Mouse (Mus musculus) layer of hippocampus, adult 8-10 months (tissue): ENCODE measurements at regions not wholly inside any gene's neighbourhood (a gene's known extent, or its start where the extent isn't known, plus 50 kb on each side); places are given as distances from the start of the nearest gene placed in this dataset.
A peak's percentile ranks its signal among the peaks of the same experiment; 100 is the strongest.

Source experiments
- DNase-seq, 2 experiments: peaks; one replicate each; pipeline ENCODE4 v3.0.0; 2022; ENCODE audit warnings: low spot score in 2 of 2

- peak; percentile 33 to 47 for DNase-seq
Observed at GRCm38 (mm10) chr13:28651810-28652209, 301.7 kb downstream of the Sox4 start.

DNA sequence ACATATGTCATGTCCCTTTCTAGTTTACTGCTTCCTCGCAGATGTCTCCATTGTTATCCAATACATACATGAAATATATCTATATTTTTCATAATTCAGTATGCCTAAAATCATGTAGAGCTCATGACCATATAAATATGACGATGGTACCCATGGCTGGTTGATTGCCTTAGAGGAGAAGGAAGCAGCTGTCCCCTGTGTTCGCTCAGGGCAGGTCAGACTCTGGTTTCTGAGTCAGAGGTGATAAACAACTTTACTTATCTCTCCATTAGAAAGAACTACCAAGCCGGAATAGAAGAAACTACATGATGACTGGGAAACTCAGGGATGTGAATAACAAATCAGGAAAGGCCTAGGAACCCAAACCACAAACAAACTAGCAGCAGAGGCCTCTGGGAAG is 307.6 kb downstream of the Sox4 start:
- no peak for DNase-seq

DNA sequence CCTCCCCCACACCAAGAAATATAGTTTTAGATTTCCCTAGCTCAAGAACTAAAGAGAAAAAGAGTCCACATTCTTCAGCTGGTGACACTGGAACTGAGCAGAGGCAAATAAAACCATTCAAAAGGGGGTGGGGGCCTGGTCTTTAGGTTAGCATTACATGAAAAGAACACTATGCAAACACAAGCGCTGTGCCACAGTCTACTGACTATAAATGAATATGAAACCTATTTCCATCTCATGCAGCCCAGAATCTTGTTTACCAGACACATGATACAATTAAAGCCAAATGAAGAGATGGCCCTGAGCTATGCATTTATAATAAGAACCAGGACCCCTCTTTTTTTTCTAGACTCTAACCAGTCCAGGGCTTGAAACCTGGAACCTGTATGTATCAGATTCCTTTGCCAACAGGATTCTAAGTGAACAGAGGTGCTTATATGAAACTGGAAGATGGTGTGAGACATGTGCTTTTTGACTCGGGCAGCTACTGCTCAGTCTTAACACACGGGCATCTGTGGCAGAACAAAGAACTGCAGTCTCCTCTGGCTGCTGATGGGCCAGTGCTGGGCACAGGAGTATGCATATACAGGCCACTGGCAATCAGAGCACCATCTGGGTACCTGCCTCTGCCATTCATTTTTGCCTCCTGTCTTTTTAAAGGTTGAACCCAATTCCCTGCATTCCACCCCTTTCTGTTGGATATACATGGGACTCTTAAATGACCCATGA is 308.5 kb downstream of the Sox4 start:
- no peak for DNase-seq

- DNase-seq = no peak
Observed at GRCm38 (mm10) chr13:28640826-28641225, 312.7 kb downstream of the Sox4 start.

DNA sequence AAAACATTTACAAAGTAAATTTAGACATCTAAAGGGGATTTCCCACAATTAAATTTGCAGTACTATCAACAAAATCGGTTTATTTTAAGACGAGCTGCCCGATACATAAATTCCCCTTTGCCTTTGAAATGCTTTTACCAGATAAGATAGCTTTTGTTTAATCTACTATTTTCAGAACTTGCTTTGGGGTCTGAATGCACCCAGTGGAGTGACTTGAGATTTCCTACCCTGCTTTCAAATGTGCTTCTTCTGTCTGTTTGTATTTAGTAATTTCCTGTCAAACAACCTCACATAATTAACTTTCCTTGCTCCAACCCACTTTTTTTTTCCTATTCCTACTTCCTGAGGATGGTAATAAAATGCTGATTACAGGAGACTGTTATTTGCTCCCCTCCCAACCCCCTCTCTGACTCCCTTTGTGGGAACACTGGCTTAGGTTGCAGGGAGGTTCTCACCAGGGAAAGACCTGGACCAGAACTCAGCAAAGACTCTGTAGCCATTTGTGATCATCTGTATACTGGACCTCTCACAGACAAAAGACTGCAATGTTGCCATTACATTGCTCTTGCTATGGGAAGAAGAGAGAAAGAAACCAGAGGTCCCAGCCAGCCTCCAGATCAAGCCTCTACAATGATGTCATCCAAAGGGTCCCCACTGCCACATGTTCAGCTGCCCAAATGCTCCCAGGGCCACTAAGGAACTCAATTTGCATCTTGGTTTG is 318.1 kb downstream of the Sox4 start:
- no peak for DNase-seq

GRCm38 (mm10) chr13:28633541-28634041 is 319.9 kb downstream of the Sox4 start:
- no peak for DNase-seq

GRCm38 (mm10) chr13:28629431-28630331 is 323.8 kb downstream of the Sox4 start:
- DNase-seq = no peak

- no peak for DNase-seq
Observed at GRCm38 (mm10) chr13:28628751-28629150, 324.8 kb downstream of the Sox4 start.

DNA sequence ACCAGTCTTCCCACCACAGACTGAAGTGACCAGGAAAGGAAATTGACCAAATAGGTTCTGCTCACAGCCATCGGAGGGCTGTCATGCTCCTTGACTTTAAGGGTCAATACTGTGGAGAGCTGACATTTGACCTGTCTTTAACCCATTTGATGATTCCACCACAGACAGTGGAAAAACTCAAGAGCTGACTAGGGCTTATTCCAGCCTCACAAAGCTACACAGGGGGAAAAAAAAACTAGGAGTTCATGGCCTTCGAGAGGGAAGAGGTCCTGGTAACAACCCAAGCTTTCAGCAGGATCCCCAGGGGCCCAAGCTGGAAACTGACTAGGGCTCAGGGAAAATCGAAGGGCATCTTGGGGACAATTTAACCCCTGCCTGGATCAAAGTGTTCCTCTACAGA is 334.6 kb downstream of the Sox4 start:
- DNase-seq = no peak

- no peak for DNase-seq
Observed at GRCm38 (mm10) chr13:28617503-28617902, 336.0 kb downstream of the Sox4 start.

- DNase-seq = no peak
Observed at GRCm38 (mm10) chr13:28616645-28617381, 336.7 kb downstream of the Sox4 start.

DNA sequence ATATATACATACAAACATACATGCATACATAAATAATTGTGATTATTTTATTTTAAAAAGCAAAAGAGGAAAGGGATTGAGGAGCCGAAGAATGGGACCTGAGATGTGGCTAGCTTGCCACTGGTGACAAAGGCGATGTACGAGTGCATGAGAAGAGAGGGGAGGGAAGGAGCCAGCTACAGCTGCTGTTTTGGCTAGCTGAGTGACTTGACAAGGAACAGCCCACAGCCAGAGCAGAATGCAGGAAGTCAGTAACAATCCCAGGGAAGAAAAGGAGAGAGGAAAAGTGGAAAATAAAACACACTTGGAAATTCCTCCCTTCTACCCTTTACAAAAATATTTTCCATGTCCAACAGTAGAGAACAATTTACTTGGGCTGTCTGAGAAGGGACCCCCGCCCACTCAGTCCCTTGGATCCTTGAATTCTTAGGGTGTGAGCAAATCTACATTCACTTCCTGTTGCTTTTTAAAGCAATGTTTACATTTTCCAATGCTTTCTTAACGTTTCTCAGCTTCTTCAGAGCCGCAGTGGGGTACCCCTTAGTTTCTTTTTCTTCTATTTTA is 345.9 kb downstream of the Sox4 start:
- no peak for DNase-seq

GRCm38 (mm10) chr13:28606651-28607050 is 346.9 kb downstream of the Sox4 start:
- no peak for DNase-seq

GRCm38 (mm10) chr13:28605833-28606232 is 347.7 kb downstream of the Sox4 start:
- DNase-seq = no peak

GRCm38 (mm10) chr13:28604016-28604415 is 346.7 kb downstream of the Gm11361 start:
- no peak for DNase-seq

- DNase-seq = no peak
Observed at GRCm38 (mm10) chr13:28600792-28601191, 343.5 kb downstream of the Gm11361 start.

DNA sequence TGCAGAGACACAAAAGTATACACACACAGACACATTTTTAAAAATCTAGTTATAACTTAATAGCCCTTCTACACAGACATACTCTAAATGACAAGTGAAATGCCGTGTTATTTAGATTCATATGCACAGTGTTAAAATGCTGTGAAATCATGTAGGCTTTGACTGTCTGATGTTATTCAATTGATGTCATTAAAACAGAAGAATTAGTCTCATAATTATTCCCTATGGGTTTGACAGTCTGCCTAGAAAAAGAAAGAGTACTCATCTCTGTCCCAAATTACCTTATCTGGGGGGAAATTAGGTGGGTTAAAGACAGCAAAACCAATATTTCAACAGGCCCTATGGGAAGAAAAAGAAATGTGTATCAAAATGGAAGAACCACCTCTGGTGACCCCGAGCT is 339.0 kb downstream of the Gm11361 start:
- no peak for DNase-seq

- DNase-seq = no peak
Observed at GRCm38 (mm10) chr13:28592176-28592575, 334.8 kb downstream of the Gm11361 start.

DNA sequence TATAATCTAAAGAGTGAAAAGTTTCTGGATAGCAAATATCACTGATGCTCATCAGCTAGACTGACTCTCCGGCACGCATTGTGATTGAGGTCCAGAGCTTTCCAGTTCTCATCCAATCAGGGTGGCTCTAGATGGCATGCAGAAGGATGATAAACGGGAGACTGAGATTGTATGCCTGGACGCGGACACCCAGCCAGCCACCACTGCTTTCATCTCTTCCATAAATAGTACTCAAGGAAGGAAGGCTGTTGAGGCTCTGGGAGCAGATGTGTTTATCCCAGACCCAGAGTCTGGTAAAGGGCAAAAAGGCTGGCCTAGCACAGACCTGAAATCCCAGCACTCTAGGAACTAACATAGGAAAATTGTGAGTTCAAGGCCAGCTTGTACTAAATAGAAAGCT is 330.6 kb downstream of the Gm11361 start:
- no peak for DNase-seq

GRCm38 (mm10) chr13:28586693-28587092 is 329.4 kb downstream of the Gm11361 start:
- DNase-seq = no peak

GRCm38 (mm10) chr13:28586140-28586539 is 328.8 kb downstream of the Gm11361 start:
- DNase-seq = no peak
